Mouse (Mus musculus): ENCODE data around the gene Ptprg. TPM values are rescaled to one million over a fixed set of nuclear protein-coding genes. Genes with fewer than 3 reads are reported as not detected.
A peak's percentile ranks its signal among the peaks of the same experiment; 100 is the strongest.

The Ptprg gene
- total and polyA plus RNA-seq, 2 experiments from 2014 or later: 28.5 to 88.7 TPM

DNA sequence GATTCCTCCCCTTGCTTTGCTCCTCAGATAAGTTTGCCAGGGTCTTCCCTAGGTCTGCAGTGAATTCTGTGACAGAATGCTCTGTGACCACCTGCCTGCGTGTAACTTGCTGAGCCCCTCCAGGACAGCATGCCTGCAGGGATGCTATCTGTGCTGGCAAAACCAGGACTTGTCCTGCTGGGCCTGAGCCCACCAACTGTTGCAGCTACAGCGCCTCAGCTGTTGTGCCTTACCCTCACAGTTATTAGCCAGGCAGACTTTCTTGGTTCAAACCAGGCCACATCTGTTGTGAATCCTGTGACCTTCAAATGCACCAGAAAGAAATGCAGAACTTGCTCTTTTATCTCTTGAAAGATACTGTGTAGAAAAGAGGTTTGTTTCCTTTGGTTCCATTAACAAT, 151.5 kb downstream of the Ptprg start:
- ATAC-seq (0 out of 2 replicates have a peak, but pooled peaks have one; percentile 32), DNase-seq (no peak)
- Histone ChIP-seq H3K36me3 (ENCODE audit: insufficient read depth) (no peaks in the 10 kb centered on the region), H3K4me2 (ENCODE audit: low read depth) (no peak overlapping the region), H3K4me1 (ENCODE audit: insufficient read depth) (0 out of 2 replicates have a peak, but pooled peaks cover 2% of the 10 kb centered on the region), H3K4me3 (ENCODE audit: low read depth, low read length) (no peak overlapping the region), H3K27ac (ENCODE audit: low read depth, low read length) (no peak overlapping the region), H3K9ac (no peak overlapping the region), H3K9me3 (ENCODE audit: low read length) (no peaks in the 10 kb centered on the region), H3K27me3 (ENCODE audit: insufficient read depth, low read length) (no peaks in the 10 kb centered on the region)
- no peak for TF ChIP-seq CTCF (IDR thresholded peaks at IDR 0.05; ENCODE audit: low read depth)
- WGBS: 36% methylated on average over 2 of the region's 2 CpGs

- 18% methylated on average over 2 of the region's 2 CpGs for WGBS
- no peaks in the 10 kb centered on the region for H3K36me3 ChIP-seq (ENCODE audit: insufficient read depth)
- no peak overlapping the region for H3K27ac ChIP-seq (ENCODE audit: low read depth, low read length)
- no peak overlapping the region for H3K4me2 ChIP-seq (ENCODE audit: low read depth)
- H3K27me3 ChIP-seq (ENCODE audit: insufficient read depth, low read length): no peaks in the 10 kb centered on the region
- H3K4me1 ChIP-seq (ENCODE audit: insufficient read depth): 0 out of 2 replicates have a peak, but pooled peaks cover 2% of the 10 kb centered on the region
- H3K9me3 ChIP-seq (ENCODE audit: low read length): no peaks in the 10 kb centered on the region
- H3K9ac ChIP-seq: no peak overlapping the region
- ATAC-seq (no peak), DNase-seq (no peak)
- no peak for TF ChIP-seq CTCF (IDR thresholded peaks at IDR 0.05; ENCODE audit: low read depth)
- H3K4me3 ChIP-seq (ENCODE audit: low read depth, low read length): no peak overlapping the region
Observed at GRCm38 (mm10) chr14:11709352-11709751, 156.0 kb downstream of the Ptprg start.

- no peak overlapping the region for H3K4me3 ChIP-seq (ENCODE audit: low read depth, low read length)
- WGBS: 7% methylated on average over 8 of the region's 8 CpGs
- H3K4me2 ChIP-seq (ENCODE audit: low read depth): no peak overlapping the region
- H3K27ac ChIP-seq (ENCODE audit: low read depth, low read length): no peak overlapping the region
- H3K9me3 ChIP-seq (ENCODE audit: low read length): no peaks in the 10 kb centered on the region
- DNase-seq: peak; percentile 61
- 0 out of 2 replicates have a peak, but pooled peaks cover 2% of the 10 kb centered on the region for H3K4me1 ChIP-seq (ENCODE audit: insufficient read depth)
- ATAC-seq: peak; percentile 55
- H3K27me3 ChIP-seq (ENCODE audit: insufficient read depth, low read length): no peaks in the 10 kb centered on the region
- TF ChIP-seq CTCF (IDR thresholded peaks at IDR 0.05; ENCODE audit: low read depth): no peak
- no peaks in the 10 kb centered on the region for H3K36me3 ChIP-seq (ENCODE audit: insufficient read depth)
- no peak overlapping the region for H3K9ac ChIP-seq
Observed at GRCm38 (mm10) chr14:11709798-11710197, 156.5 kb downstream of the Ptprg start.

GRCm38 (mm10) chr14:11710410-11711122, 157.2 kb downstream of the Ptprg start:
- H3K27ac ChIP-seq (ENCODE audit: low read depth, low read length): no peak overlapping the region
- WGBS: 88% methylated on average over 9 of the region's 9 CpGs
- H3K4me1 ChIP-seq (ENCODE audit: insufficient read depth): 0 out of 2 replicates have a peak, but pooled peaks cover 2% of the 10 kb centered on the region
- DNase-seq: no peak
- no peak overlapping the region for H3K4me3 ChIP-seq (ENCODE audit: low read depth, low read length)
- H3K9ac ChIP-seq: no peak overlapping the region
- H3K9me3 ChIP-seq (ENCODE audit: low read length): no peaks in the 10 kb centered on the region
- H3K27me3 ChIP-seq (ENCODE audit: insufficient read depth, low read length): no peaks in the 10 kb centered on the region
- peak; percentile 41 for TF ChIP-seq CTCF (IDR thresholded peaks at IDR 0.05; ENCODE audit: low read depth)
- no peak overlapping the region for H3K4me2 ChIP-seq (ENCODE audit: low read depth)
- H3K36me3 ChIP-seq (ENCODE audit: insufficient read depth): no peaks in the 10 kb centered on the region
- ATAC-seq: no peak

GRCm38 (mm10) chr14:11712146-11712545, 158.8 kb downstream of the Ptprg start:
- 95% methylated on average over 6 of the region's 6 CpGs for WGBS
- no peaks in the 10 kb centered on the region for H3K36me3 ChIP-seq (ENCODE audit: insufficient read depth)
- H3K27ac ChIP-seq (ENCODE audit: low read depth, low read length): no peak overlapping the region
- no peak for TF ChIP-seq CTCF (IDR thresholded peaks at IDR 0.05; ENCODE audit: low read depth)
- DNase-seq (no peak), ATAC-seq (no peak)
- no peaks in the 10 kb centered on the region for H3K9me3 ChIP-seq (ENCODE audit: low read length)
- H3K4me1 ChIP-seq (ENCODE audit: insufficient read depth): 0 out of 2 replicates have a peak, but pooled peaks cover 2% of the 10 kb centered on the region
- H3K4me2 ChIP-seq (ENCODE audit: low read depth): no peak overlapping the region
- no peak overlapping the region for H3K4me3 ChIP-seq (ENCODE audit: low read depth, low read length)
- H3K9ac ChIP-seq: no peak overlapping the region
- H3K27me3 ChIP-seq (ENCODE audit: insufficient read depth, low read length): no peaks in the 10 kb centered on the region

DNA sequence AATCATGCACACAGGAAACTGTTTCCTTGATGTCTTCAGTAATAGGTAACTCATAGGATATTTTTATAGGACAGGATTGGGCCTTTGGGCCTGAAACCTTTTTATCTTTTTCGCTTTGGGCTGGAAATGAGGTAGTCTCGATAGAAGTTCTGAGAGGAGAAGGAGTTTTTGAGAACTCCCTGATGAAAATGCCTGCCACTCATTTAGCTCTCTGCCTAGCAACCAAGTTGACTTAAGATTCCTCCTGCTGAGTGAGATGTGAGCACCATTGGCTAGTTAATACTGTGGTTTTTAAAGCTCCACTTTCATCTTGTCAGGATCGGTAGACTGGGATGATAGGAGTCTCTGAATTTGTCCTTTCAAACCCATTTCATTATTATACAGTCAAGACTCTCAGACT, 162.9 kb downstream of the Ptprg start:
- 40% methylated on average over 3 of the region's 3 CpGs for WGBS
- ATAC-seq: no peak

GRCm38 (mm10) chr14:11718201-11718600, 164.9 kb downstream of the Ptprg start:
- Histone ChIP-seq H3K4me1 (ENCODE audit: insufficient read depth) (0 out of 2 replicates have a peak, but pooled peaks cover 4% of the 10 kb centered on the region), H3K4me2 (ENCODE audit: low read depth) (no peak overlapping the region), H3K27ac (ENCODE audit: low read depth, low read length) (no peak overlapping the region), H3K4me3 (ENCODE audit: low read depth, low read length) (no peak overlapping the region), H3K36me3 (ENCODE audit: insufficient read depth) (no peaks in the 10 kb centered on the region), H3K27me3 (ENCODE audit: insufficient read depth, low read length) (no peaks in the 10 kb centered on the region), H3K9me3 (ENCODE audit: low read length) (no peaks in the 10 kb centered on the region), H3K9ac (no peak overlapping the region)
- WGBS: 87% methylated on average over 4 of the region's 4 CpGs
- TF ChIP-seq CTCF (IDR thresholded peaks at IDR 0.05; ENCODE audit: low read depth): no peak
- DNase-seq (no peak), ATAC-seq (no peak)

More for the DNA sequence above, 162.9 kb downstream of the Ptprg start:
- Histone ChIP-seq H3K27ac (ENCODE audit: low read depth, low read length) (no peak overlapping the region), H3K36me3 (ENCODE audit: insufficient read depth) (no peaks in the 10 kb centered on the region), H3K9me3 (ENCODE audit: low read length) (no peaks in the 10 kb centered on the region), H3K27me3 (ENCODE audit: insufficient read depth, low read length) (no peaks in the 10 kb centered on the region), H3K4me1 (ENCODE audit: insufficient read depth) (0 out of 2 replicates have a peak, but pooled peaks cover 4% of the 10 kb centered on the region), H3K9ac (no peak overlapping the region), H3K4me3 (ENCODE audit: low read depth, low read length) (no peak overlapping the region), H3K4me2 (ENCODE audit: low read depth) (no peak overlapping the region)
- no peak for DNase-seq
- TF ChIP-seq CTCF (IDR thresholded peaks at IDR 0.05; ENCODE audit: low read depth): no peak
